Mouse (Mus musculus) liver, embryonic 15.5 days (tissue): ENCODE results near the gene Pla2g4d. TPM values are rescaled to one million over a fixed set of nuclear protein-coding genes. Genes with fewer than 3 reads are reported as not detected.

ENCODE experiments used
- ATAC-seq: fragments of 200-750 bp; cut with Nextera tagmentation; 2 replicates; pipeline ENCODE4 v1.8.0; 2017; ENCODE audit warnings: moderate number of reproducible peaks, mild to moderate bottlenecking, moderate library complexity; ENCODE audit not compliant: insufficient read depth
- H3K27ac ChIP-seq: fragments of 300-500 bp; sonication (generic); replicated peaks from 2 replicates; pipeline ENCODE4 v1.5.1; 2015; ENCODE audit warnings: mild to moderate bottlenecking, inconsistent platforms
- H3K27me3 ChIP-seq: fragments of 300-500 bp; sonication (generic); 2 replicates; pipeline ENCODE4 v1.6.1; 2015; ENCODE audit warnings: mild to moderate bottlenecking, inconsistent platforms
- H3K36me3 ChIP-seq: fragments of 300-500 bp; sonication (generic); replicated peaks from 2 replicates; pipeline ENCODE4 v1.6.1; 2015; ENCODE audit warnings: moderate library complexity, mild to moderate bottlenecking, inconsistent platforms
- H3K4me1 ChIP-seq: fragments of 300-500 bp; sonication (generic); replicated peaks from 2 replicates; pipeline ENCODE4 v1.6.1; 2015; ENCODE audit warnings: inconsistent platforms
- H3K4me2 ChIP-seq: fragments of 300-500 bp; sonication (generic); 2 replicates; pipeline ENCODE4 v1.6.1; 2015; ENCODE audit warnings: moderate library complexity, mild to moderate bottlenecking, inconsistent platforms
- H3K4me3 ChIP-seq: fragments of 300-500 bp; sonication (generic); replicated peaks from 2 replicates; pipeline ENCODE4 v1.5.1; 2015; ENCODE audit warnings: mild to moderate bottlenecking, inconsistent platforms
- H3K9ac ChIP-seq: fragments of 300-500 bp; sonication (generic); 2 replicates; pipeline ENCODE4 v1.6.1; 2015; ENCODE audit warnings: moderate library complexity, mild to moderate bottlenecking, inconsistent platforms
- H3K9me3 ChIP-seq: fragments of 300-500 bp; sonication (generic); replicated peaks from 2 replicates; pipeline ENCODE4 v1.6.1; 2016; ENCODE audit warnings: inconsistent platforms
- WGBS: fragments of 180-500 bp; shearing (Covaris S2); methylation state at CpG from one replicate; pipeline ENCODE4 v1.1.7; 2015; ENCODE audit warnings: mixed read lengths; ENCODE audit not compliant: insufficient replicate concordance; 5-methylcytosine and 5-hydroxymethylcytosine counted together
- polyA plus RNA-seq: library from polyadenylated mRNA; unstranded; fragments of >200 nt; fragmentation: Nextera tagmentation; extraction: Ambion mirVana; gene quantifications from 2 replicates; pipeline ENCODE4 v1.2.1, GENCODE M21; 2015

Gene Pla2g4d
- polyA plus RNA-seq, 1 experiment from 2014 or later: not detected

- no peak for ATAC-seq
- Histone ChIP-seq H3K4me3 (no peak overlapping the region), H3K4me2 (no peak overlapping the region), H3K9me3 (no peaks in the 10 kb centered on the region), H3K27ac (no peak overlapping the region), H3K4me1 (no peaks in the 10 kb centered on the region), H3K36me3 (no peaks in the 10 kb centered on the region), H3K27me3 (no peaks in the 10 kb centered on the region), H3K9ac (no peak overlapping the region)
- 68% methylated on average over 3 of the region's 3 CpGs for WGBS
These were observed 596 bp downstream of the Pla2g4d start for GRCm38 (mm10) chr2:120288401-120288800.

DNA sequence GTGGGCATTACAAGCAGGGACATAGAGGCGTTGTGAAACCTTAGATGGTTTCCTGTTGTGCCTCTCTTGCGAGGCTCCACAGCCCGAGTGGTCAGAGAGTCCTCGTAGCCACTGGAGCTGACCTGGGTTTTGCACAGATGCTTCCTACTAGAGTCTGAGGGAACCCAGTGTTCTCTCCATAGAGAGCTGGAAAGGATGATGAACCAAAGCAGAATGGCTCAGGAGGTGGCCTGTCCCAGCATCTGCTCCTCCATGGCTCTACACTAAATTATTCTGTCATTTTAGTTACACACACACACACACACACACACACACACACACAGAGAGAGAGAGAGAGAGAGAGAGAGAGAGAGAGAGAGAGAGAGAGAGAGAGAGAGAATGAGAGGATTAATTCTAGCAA is 3.4 kb downstream of the Pla2g4d start:
- Histone ChIP-seq H3K4me3 (no peak overlapping the region), H3K4me1 (no peaks in the 10 kb centered on the region), H3K36me3 (no peaks in the 10 kb centered on the region), H3K9ac (no peak overlapping the region), H3K27me3 (no peaks in the 10 kb centered on the region), H3K4me2 (no peak overlapping the region), H3K9me3 (no peaks in the 10 kb centered on the region), H3K27ac (no peak overlapping the region)
- ATAC-seq: no peak
- whole genome bisulfite sequencing: 45% methylated on average over 4 of the region's 4 CpGs

DNA sequence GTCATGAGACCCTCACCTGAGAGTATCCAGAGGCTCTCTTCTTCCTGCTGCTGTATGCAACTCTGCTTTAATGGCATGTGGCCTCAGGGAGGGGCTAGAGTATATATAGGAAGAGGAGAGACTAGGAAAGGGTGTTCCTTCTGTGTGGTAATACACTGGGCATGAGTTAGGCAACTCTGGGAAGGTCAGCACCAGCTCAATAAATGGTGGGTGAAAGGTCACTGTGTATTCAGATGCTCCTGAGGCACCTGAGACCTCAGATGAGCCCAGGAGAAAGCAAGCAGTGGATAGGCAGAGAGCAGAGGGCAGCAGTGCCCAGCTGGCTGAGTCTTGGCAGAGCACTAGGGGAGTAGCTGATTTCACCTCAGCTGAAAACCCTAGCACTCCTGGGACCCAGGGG is 4.3 kb downstream of the Pla2g4d start:
- H3K4me3 ChIP-seq: no peak overlapping the region
- H3K36me3 ChIP-seq: no peaks in the 10 kb centered on the region
- no peaks in the 10 kb centered on the region for H3K9me3 ChIP-seq
- ATAC-seq: no peak
- H3K4me1 ChIP-seq: no peaks in the 10 kb centered on the region
- no peaks in the 10 kb centered on the region for H3K27me3 ChIP-seq
- H3K4me2 ChIP-seq: no peak overlapping the region
- no peak overlapping the region for H3K9ac ChIP-seq
- no peak overlapping the region for H3K27ac ChIP-seq

DNA sequence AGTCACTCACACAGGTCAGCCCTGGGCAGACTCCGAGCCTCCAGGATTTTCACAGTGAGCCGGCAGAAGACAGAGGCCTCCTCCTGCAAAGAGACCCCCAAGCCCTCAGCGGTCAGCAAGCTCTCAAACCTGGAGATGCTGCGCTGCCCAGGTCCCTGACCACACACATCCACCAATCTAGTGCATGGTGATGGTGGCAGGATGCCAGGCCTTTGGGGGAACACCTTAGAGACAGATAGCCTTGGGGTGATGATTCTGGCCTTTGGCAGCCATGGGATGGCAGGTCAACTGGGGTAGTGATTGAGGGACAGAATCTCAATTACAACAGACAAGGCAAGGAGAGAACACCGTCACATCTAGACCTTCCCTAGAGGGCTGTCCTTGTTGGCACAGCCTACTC is 4.9 kb downstream of the Pla2g4d start:
- Histone ChIP-seq H3K36me3 (no peaks in the 10 kb centered on the region), H3K27me3 (no peaks in the 10 kb centered on the region), H3K9me3 (no peaks in the 10 kb centered on the region), H3K4me3 (no peak overlapping the region), H3K27ac (no peak overlapping the region), H3K9ac (no peak overlapping the region), H3K4me1 (no peaks in the 10 kb centered on the region), H3K4me2 (no peak overlapping the region)
- ATAC-seq: no peak
- 72% methylated on average over 5 of the region's 5 CpGs for WGBS

DNA sequence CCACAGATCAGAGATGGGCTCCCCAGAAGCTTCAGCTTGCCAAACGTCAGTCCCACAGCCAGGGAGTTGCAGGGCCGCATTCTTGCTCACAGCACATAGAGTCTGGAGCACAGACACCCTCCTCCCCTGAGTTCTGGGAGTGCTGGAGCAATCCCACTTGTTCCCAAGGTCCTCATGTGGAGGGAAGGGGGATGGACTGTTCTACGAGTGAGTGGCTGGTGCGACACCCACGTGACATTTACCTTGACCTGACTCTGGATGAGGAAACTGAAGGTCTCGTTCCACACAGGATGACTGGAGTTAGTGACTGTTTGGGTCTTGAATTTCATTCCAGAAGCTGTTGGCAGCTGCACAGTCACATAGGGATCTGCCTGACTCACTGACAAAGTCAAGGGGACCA is 5.4 kb downstream of the Pla2g4d start:
- Histone ChIP-seq H3K9me3 (no peaks in the 10 kb centered on the region), H3K27me3 (no peaks in the 10 kb centered on the region), H3K36me3 (no peaks in the 10 kb centered on the region), H3K27ac (no peak overlapping the region), H3K9ac (no peak overlapping the region), H3K4me2 (no peak overlapping the region), H3K4me1 (no peaks in the 10 kb centered on the region), H3K4me3 (no peak overlapping the region)
- ATAC-seq: no peak
- 47% methylated on average over 6 of the region's 6 CpGs for WGBS

DNA sequence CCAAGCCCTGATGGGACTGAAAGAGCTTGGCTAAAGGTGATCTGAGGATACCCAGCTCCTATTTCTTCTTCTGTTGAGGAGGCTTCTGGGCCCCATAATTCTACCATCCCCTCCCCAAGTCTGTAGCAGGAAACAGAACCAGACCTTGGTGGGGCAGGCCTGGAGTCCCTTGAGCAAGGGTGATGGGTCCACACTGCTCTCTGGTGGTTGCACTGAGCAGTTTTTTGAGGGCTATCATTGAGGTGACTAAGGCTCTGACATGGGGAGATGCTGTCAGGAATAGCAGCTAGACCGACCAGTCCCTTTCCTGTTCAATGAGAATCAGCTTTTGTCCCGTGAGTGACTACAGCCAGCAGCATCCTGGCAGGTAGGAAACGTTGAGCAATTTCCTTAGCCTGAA is 7.8 kb downstream of the Pla2g4d start:
- ATAC-seq: no peak
- no peaks in the 10 kb centered on the region for H3K9me3 ChIP-seq
- 40% methylated on average over 3 of the region's 3 CpGs for WGBS

DNA sequence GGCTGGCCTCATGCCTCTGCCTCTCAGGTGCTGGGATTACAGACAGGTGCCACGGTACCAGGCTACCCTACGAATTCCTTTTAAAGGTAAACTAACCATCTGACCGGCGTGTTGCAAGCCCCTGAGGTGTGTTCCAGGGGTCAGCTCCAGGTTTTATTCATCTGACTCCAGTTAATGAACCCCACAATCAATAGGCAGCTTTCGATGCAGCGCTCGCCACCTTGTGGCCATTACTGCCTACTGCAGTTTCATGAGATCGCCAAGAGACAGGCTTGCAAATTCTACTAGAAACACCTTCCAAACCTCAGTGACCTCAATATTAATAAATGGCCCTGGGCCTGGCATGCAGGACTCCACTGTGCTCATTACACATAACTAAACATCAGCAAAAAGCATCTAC is 9.0 kb downstream of the Pla2g4d start:
- WGBS: 10% methylated on average over 8 of the region's 8 CpGs
- H3K27me3 ChIP-seq: no peaks in the 10 kb centered on the region
- H3K4me1 ChIP-seq: no peaks in the 10 kb centered on the region
- H3K4me2 ChIP-seq: no peak overlapping the region
- H3K36me3 ChIP-seq: no peaks in the 10 kb centered on the region
- no peak overlapping the region for H3K4me3 ChIP-seq
- H3K9me3 ChIP-seq: no peaks in the 10 kb centered on the region
- no peak for ATAC-seq
- no peak overlapping the region for H3K27ac ChIP-seq
- no peak overlapping the region for H3K9ac ChIP-seq

More for the DNA sequence above, 7.8 kb downstream of the Pla2g4d start:
- H3K4me2 ChIP-seq: no peak overlapping the region
- no peaks in the 10 kb centered on the region for H3K4me1 ChIP-seq
- H3K4me3 ChIP-seq: no peak overlapping the region
- H3K36me3 ChIP-seq: no peaks in the 10 kb centered on the region
- no peak overlapping the region for H3K27ac ChIP-seq
- H3K9ac ChIP-seq: no peak overlapping the region
- H3K27me3 ChIP-seq: no peaks in the 10 kb centered on the region

GRCm38 (mm10) chr2:120276951-120277350 is 12.0 kb downstream of the Pla2g4d start:
- Histone ChIP-seq H3K27me3 (no peaks in the 10 kb centered on the region), H3K9me3 (no peaks in the 10 kb centered on the region), H3K27ac (no peak overlapping the region), H3K4me2 (no peak overlapping the region), H3K4me1 (no peaks in the 10 kb centered on the region), H3K4me3 (no peak overlapping the region), H3K9ac (no peak overlapping the region), H3K36me3 (no peaks in the 10 kb centered on the region)
- WGBS: 60% methylated on average over 4 of the region's 4 CpGs
- ATAC-seq: no peak

DNA sequence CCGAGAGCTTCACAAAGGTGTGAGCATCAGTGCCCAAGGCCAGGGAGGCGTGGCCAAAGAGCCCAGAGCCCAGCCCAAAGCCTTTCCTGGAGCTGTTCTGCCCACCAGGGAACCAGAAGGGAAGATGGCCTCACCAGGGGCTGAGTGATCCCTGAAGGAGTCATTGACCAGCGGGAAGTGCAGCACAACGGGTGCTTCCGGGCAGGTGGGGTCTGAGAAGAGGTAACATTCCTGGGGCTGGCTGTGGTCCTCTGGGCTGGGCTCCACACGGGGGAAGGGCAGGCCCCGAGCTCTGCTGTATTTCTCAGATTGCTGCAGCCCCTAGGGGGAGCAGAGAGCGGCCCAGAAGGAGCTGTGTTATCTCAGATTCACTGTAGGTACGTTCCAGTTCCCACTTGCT is 20.4 kb downstream of the Pla2g4d start:
- Histone ChIP-seq H3K4me3 (no peak overlapping the region), H3K27me3 (peaks cover 10% of the 10 kb centered on the region), H3K4me2 (no peak overlapping the region), H3K36me3 (no peaks in the 10 kb centered on the region), H3K4me1 (no peaks in the 10 kb centered on the region), H3K9ac (no peak overlapping the region), H3K27ac (no peak overlapping the region), H3K9me3 (no peaks in the 10 kb centered on the region)
- WGBS: 3% methylated on average over 9 of the region's 9 CpGs
- ATAC-seq: no peak

- H3K27ac ChIP-seq: no peak overlapping the region
- no peak overlapping the region for H3K9ac ChIP-seq
- ATAC-seq: no peak
- H3K36me3 ChIP-seq: no peaks in the 10 kb centered on the region
- H3K4me2 ChIP-seq: no peak overlapping the region
- H3K27me3 ChIP-seq: peaks cover 10% of the 10 kb centered on the region
- 60% methylated on average over 6 of the region's 6 CpGs for WGBS
- H3K4me3 ChIP-seq: no peak overlapping the region
- no peaks in the 10 kb centered on the region for H3K4me1 ChIP-seq
- no peaks in the 10 kb centered on the region for H3K9me3 ChIP-seq
These were observed 23.5 kb downstream of the Pla2g4d start for GRCm38 (mm10) chr2:120265523-120265922.

DNA sequence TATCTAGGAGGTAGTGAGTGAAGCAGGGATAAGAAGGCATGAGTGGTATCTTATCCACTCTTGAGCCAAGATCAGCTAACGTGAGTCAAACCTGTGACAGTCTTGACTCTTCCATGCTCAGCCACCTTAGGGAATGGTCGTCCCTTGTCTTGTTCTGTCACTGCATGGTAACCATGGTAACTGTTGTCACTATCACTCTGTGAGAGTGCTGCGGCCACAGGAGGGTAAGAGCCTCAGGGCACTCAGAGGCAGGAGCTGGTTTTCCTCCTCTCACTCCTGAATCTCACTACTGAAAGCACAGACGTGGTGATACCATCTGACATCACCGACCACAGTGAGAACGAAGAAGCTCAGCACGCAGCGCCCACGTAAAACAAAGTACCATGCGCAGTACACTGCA is 24.1 kb downstream of the Pla2g4d start:
- Histone ChIP-seq H3K9me3 (no peaks in the 10 kb centered on the region), H3K36me3 (no peaks in the 10 kb centered on the region), H3K27ac (no peak overlapping the region), H3K4me2 (no peak overlapping the region), H3K4me1 (no peaks in the 10 kb centered on the region), H3K4me3 (no peak overlapping the region), H3K27me3 (peaks cover 10% of the 10 kb centered on the region), H3K9ac (no peak overlapping the region)
- ATAC-seq: no peak
- 55% methylated on average over 10 of the region's 10 CpGs for WGBS

- H3K36me3 ChIP-seq: no peaks in the 10 kb centered on the region
- no peak overlapping the region for H3K4me2 ChIP-seq
- H3K27me3 ChIP-seq: no peaks in the 10 kb centered on the region; the same call in 1 of the 2 replicates
- H3K4me3 ChIP-seq: no peak overlapping the region
- H3K9me3 ChIP-seq: no peaks in the 10 kb centered on the region
- no peak for ATAC-seq
- WGBS: 11% methylated on average over 1 of the region's 1 CpGs
- no peak overlapping the region for H3K27ac ChIP-seq
- H3K9ac ChIP-seq: no peak overlapping the region
- H3K4me1 ChIP-seq: no peaks in the 10 kb centered on the region
These were observed 26.1 kb downstream of the Pla2g4d start for GRCm38 (mm10) chr2:120262876-120263275.
